Mouse (Mus musculus): ENCODE results near the gene Mrpl12. TPM values are rescaled to one million over a fixed set of nuclear protein-coding genes. Genes with fewer than 3 reads are reported as not detected.

The Mrpl12 gene
- polyA plus RNA-seq, 1 experiment = 119 TPM

GRCm38 (mm10) chr11:120447179-120447578 is 37.2 kb upstream of the Mrpl12 start:
- Histone ChIP-seq H3K27ac (ENCODE audit: insufficient read depth, low read length) (no peak overlapping the region), H3K27me3 (ENCODE audit: control insufficient read depth, insufficient read depth, low read length) (no peaks in the 10 kb centered on the region), H3K4me3 (replicated peaks; ENCODE audit: insufficient read depth, low read depth, low read length) (no peak overlapping the region), H3K4me1 (ENCODE audit: control insufficient read depth, insufficient read depth, low read length) (no peaks in the 10 kb centered on the region)
- no peak for TF ChIP-seq POLR2A (IDR thresholded peaks at IDR 0.05; ENCODE audit: borderline replicate concordance, insufficient read depth, low read length)
- no peak for DNase-seq
- WGBS = 74% methylated on average over 7 of the region's 7 CpGs

- H3K4me1 ChIP-seq (ENCODE audit: control insufficient read depth, insufficient read depth, low read length) = 0 out of 2 replicates have a peak, but pooled peaks cover 4% of the 10 kb centered on the region
- no peak for DNase-seq
- 62% methylated on average over 3 of the region's 3 CpGs for WGBS
- TF ChIP-seq POLR2A (IDR thresholded peaks at IDR 0.05; ENCODE audit: borderline replicate concordance, insufficient read depth, low read length) = no peak
- TF ChIP-seq CTCF (IDR thresholded peaks at IDR 0.05; ENCODE audit: borderline replicate concordance, insufficient read depth, low read depth, low read length) = no peak
- H3K27me3 ChIP-seq (ENCODE audit: control insufficient read depth, insufficient read depth, low read length) = no peaks in the 10 kb centered on the region
- no peak overlapping the region for H3K27ac ChIP-seq (ENCODE audit: insufficient read depth, low read length)
- no peak overlapping the region for H3K4me3 ChIP-seq (replicated peaks; ENCODE audit: insufficient read depth, low read depth, low read length)
These were observed 32.2 kb upstream of the Mrpl12 start for GRCm38 (mm10) chr11:120452246-120452645.

- Histone ChIP-seq H3K27me3 (ENCODE audit: control insufficient read depth, insufficient read depth, low read length) (no peaks in the 10 kb centered on the region), H3K27ac (ENCODE audit: insufficient read depth, low read length) (no peak within 1 kb of the TSS), H3K4me1 (ENCODE audit: control insufficient read depth, insufficient read depth, low read length) (0 out of 2 replicates have a peak, but pooled peaks cover 4% of the 10 kb centered on the region), H3K4me3 (replicated peaks; ENCODE audit: insufficient read depth, low read depth, low read length) (no peak within 1 kb of the TSS)
- WGBS = 87% methylated on average over 4 of the region's 4 CpGs
- no peak for DNase-seq
- TF ChIP-seq CTCF (IDR thresholded peaks at IDR 0.05; ENCODE audit: borderline replicate concordance, insufficient read depth, low read depth, low read length) (no peak), POLR2A (IDR thresholded peaks at IDR 0.05; ENCODE audit: borderline replicate concordance, insufficient read depth, low read length) (no peak)
These were observed 31.1 kb upstream of the Mrpl12 start, which contains the start of gene Pde6g for GRCm38 (mm10) chr11:120453306-120453705. TSS of gene Pde6g (minus strand) at chr11:120453500.

- Histone ChIP-seq H3K27me3 (ENCODE audit: control insufficient read depth, insufficient read depth, low read length) (no peaks in the 10 kb centered on the region), H3K4me1 (ENCODE audit: control insufficient read depth, insufficient read depth, low read length) (0 out of 2 replicates have a peak, but pooled peaks cover 4% of the 10 kb centered on the region), H3K4me3 (replicated peaks; ENCODE audit: insufficient read depth, low read depth, low read length) (no peak overlapping the region), H3K27ac (ENCODE audit: insufficient read depth, low read length) (no peak overlapping the region)
- no peak for DNase-seq
- TF ChIP-seq CTCF (IDR thresholded peaks at IDR 0.05; ENCODE audit: borderline replicate concordance, insufficient read depth, low read depth, low read length) = no peak
- TF ChIP-seq POLR2A (IDR thresholded peaks at IDR 0.05; ENCODE audit: borderline replicate concordance, insufficient read depth, low read length) = no peak
- 90% methylated on average over 4 of the region's 4 CpGs for WGBS
These were observed 29.4 kb upstream of the Mrpl12 start for GRCm38 (mm10) chr11:120454965-120455364.

GRCm38 (mm10) chr11:120455413-120455812 is 29.0 kb upstream of the Mrpl12 start:
- no peak for DNase-seq
- Histone ChIP-seq H3K27me3 (ENCODE audit: control insufficient read depth, insufficient read depth, low read length) (no peaks in the 10 kb centered on the region), H3K27ac (ENCODE audit: insufficient read depth, low read length) (no peak overlapping the region), H3K4me3 (replicated peaks; ENCODE audit: insufficient read depth, low read depth, low read length) (no peak overlapping the region), H3K4me1 (ENCODE audit: control insufficient read depth, insufficient read depth, low read length) (0 out of 2 replicates have a peak, but pooled peaks cover 4% of the 10 kb centered on the region)
- 93% methylated on average over 7 of the region's 7 CpGs for WGBS
- TF ChIP-seq CTCF (IDR thresholded peaks at IDR 0.05; ENCODE audit: borderline replicate concordance, insufficient read depth, low read depth, low read length) (no peak), POLR2A (IDR thresholded peaks at IDR 0.05; ENCODE audit: borderline replicate concordance, insufficient read depth, low read length) (no peak)

- 21% methylated on average over 14 of the region's 14 CpGs for WGBS
- 0 out of 2 replicates have a peak, but pooled peaks cover 4% of the 10 kb centered on the region for H3K4me1 ChIP-seq (ENCODE audit: control insufficient read depth, insufficient read depth, low read length)
- peak overlapping the region; percentile 94 for H3K4me3 ChIP-seq (replicated peaks; ENCODE audit: insufficient read depth, low read depth, low read length)
- DNase-seq = no peak
- no peak for TF ChIP-seq CTCF (IDR thresholded peaks at IDR 0.05; ENCODE audit: borderline replicate concordance, insufficient read depth, low read depth, low read length)
- no peak for TF ChIP-seq POLR2A (IDR thresholded peaks at IDR 0.05; ENCODE audit: borderline replicate concordance, insufficient read depth, low read length)
- H3K27ac ChIP-seq (ENCODE audit: insufficient read depth, low read length) = peak overlapping the region; percentile 76
- H3K27me3 ChIP-seq (ENCODE audit: control insufficient read depth, insufficient read depth, low read length) = no peaks in the 10 kb centered on the region
These were observed 27.0 kb upstream of the Mrpl12 start for GRCm38 (mm10) chr11:120457370-120457769.

GRCm38 (mm10) chr11:120457772-120458751 is 26.4 kb upstream of the Mrpl12 start, which contains the start of the genes Oxld1 and Ccdc137:
TSS of gene Oxld1 (minus strand) at chr11:120458068.
TSS of gene Ccdc137 (plus strand) at chr11:120458115.
- Histone ChIP-seq H3K4me3 (replicated peaks; ENCODE audit: insufficient read depth, low read depth, low read length) (peak within 1 kb of the TSS; percentile 94), H3K27me3 (ENCODE audit: control insufficient read depth, insufficient read depth, low read length) (no peaks in the 10 kb centered on the region), H3K27ac (ENCODE audit: insufficient read depth, low read length) (peak within 1 kb of the TSS; percentile 76), H3K4me1 (ENCODE audit: control insufficient read depth, insufficient read depth, low read length) (0 out of 2 replicates have a peak, but pooled peaks cover 4% of the 10 kb centered on the region)
- DNase-seq = peak; percentile 75 to 82
- WGBS = 3% methylated on average over 62 of the region's 62 CpGs
- TF ChIP-seq POLR2A (IDR thresholded peaks at IDR 0.05; ENCODE audit: borderline replicate concordance, insufficient read depth, low read length) (peak; percentile 95), CTCF (IDR thresholded peaks at IDR 0.05; ENCODE audit: borderline replicate concordance, insufficient read depth, low read depth, low read length) (no peak)

Measured in cerebellum, adult 2 months (tissue).